Mouse (Mus musculus) neural tube, embryonic 13.5 days (tissue): ENCODE data around the gene Crk. TPM values are rescaled to one million over a fixed set of nuclear protein-coding genes. Genes with fewer than 3 reads are reported as not detected.

Source experiments
- ATAC-seq: fragments of 200-750 bp; cut with Nextera tagmentation; 2 replicates; pipeline ENCODE4 v1.8.0; 2017; ENCODE audit warnings: low read depth, mild to moderate bottlenecking, moderate TSS enrichment, moderate library complexity
- H3K27ac ChIP-seq: fragments of 300-500 bp; sonication (generic); replicated peaks from 2 replicates; pipeline ENCODE4 v1.5.1; 2015; ENCODE audit warnings: moderate library complexity, mild to moderate bottlenecking, inconsistent platforms
- H3K27me3 ChIP-seq: fragments of 300-500 bp; sonication (generic); 2 replicates; pipeline ENCODE4 v1.6.1; 2015; ENCODE audit warnings: mild to moderate bottlenecking, inconsistent platforms
- H3K36me3 ChIP-seq: fragments of 300-500 bp; sonication (generic); 2 replicates; pipeline ENCODE4 v1.6.1; 2015; ENCODE audit warnings: mild to moderate bottlenecking, inconsistent platforms
- H3K4me1 ChIP-seq: fragments of 300-500 bp; sonication (generic); replicated peaks from 2 replicates; pipeline ENCODE4 v1.6.1; 2015; ENCODE audit warnings: inconsistent platforms
- H3K4me2 ChIP-seq: fragments of 300-500 bp; sonication (generic); 2 replicates; pipeline ENCODE4 v1.6.1; 2015; ENCODE audit warnings: inconsistent platforms, mild to moderate bottlenecking, moderate library complexity
- H3K4me3 ChIP-seq: fragments of 300-500 bp; sonication (generic); 2 replicates; pipeline ENCODE4 v1.5.1; 2015; ENCODE audit warnings: mild to moderate bottlenecking, inconsistent platforms
- H3K9ac ChIP-seq: fragments of 300-500 bp; sonication (generic); 2 replicates; pipeline ENCODE4 v1.6.1; 2015; ENCODE audit warnings: moderate library complexity, mild to moderate bottlenecking, inconsistent platforms
- H3K9me3 ChIP-seq: fragments of 300-500 bp; sonication (generic); 2 replicates; pipeline ENCODE4 v1.6.1; 2016; ENCODE audit warnings: inconsistent platforms
- WGBS: fragments of 180-500 bp; shearing (Covaris S2); methylation state at CpG from one replicate; pipeline ENCODE4 v1.1.7; 2015; 5-methylcytosine and 5-hydroxymethylcytosine counted together
- polyA plus RNA-seq: library from polyadenylated mRNA; unstranded; fragments of >200 nt; fragmentation: Nextera tagmentation; extraction: Ambion mirVana; gene quantifications from 2 replicates; pipeline ENCODE4 v1.2.1, GENCODE M21; 2015

The Crk gene
- polyA plus RNA-seq, 1 experiment from 2014 or later: 120 TPM

GRCm38 (mm10) chr11:75658311-75658710 lies 20.7 kb upstream of the Crk start:
- peaks cover 21% of the 10 kb centered on the region; the same call in 1 of the 2 replicates for H3K36me3 ChIP-seq
- peaks cover 36% of the 10 kb centered on the region for H3K27me3 ChIP-seq
- H3K4me1 ChIP-seq: peaks cover 35% of the 10 kb centered on the region
- no peak for ATAC-seq
- no peak overlapping the region for H3K4me3 ChIP-seq
- no peak overlapping the region for H3K4me2 ChIP-seq
- H3K27ac ChIP-seq: no peak overlapping the region
- 94% methylated on average over 13 of the region's 13 CpGs for WGBS
- no peak overlapping the region for H3K9ac ChIP-seq
- H3K9me3 ChIP-seq: no peaks in the 10 kb centered on the region

GRCm38 (mm10) chr11:75658996-75659750 lies 19.9 kb upstream of the Crk start:
- Histone ChIP-seq H3K4me2 (no peak overlapping the region), H3K9me3 (no peaks in the 10 kb centered on the region), H3K27me3 (peaks cover 27% of the 10 kb centered on the region), H3K27ac (no peak overlapping the region), H3K36me3 (peaks cover 21% of the 10 kb centered on the region; the same call in 1 of the 2 replicates), H3K4me1 (peaks cover 27% of the 10 kb centered on the region), H3K4me3 (no peak overlapping the region), H3K9ac (no peak overlapping the region)
- ATAC-seq: no peak
- 83% methylated on average over 14 of the region's 14 CpGs for WGBS

GRCm38 (mm10) chr11:75660081-75660590 lies 18.9 kb upstream of the Crk start:
- Histone ChIP-seq H3K4me2 (no peak overlapping the region), H3K27ac (no peak overlapping the region), H3K27me3 (peaks cover 18% of the 10 kb centered on the region), H3K4me3 (no peak overlapping the region), H3K9ac (no peak overlapping the region), H3K9me3 (no peaks in the 10 kb centered on the region), H3K36me3 (peaks cover 21% of the 10 kb centered on the region; the same call in 1 of the 2 replicates), H3K4me1 (peaks cover 20% of the 10 kb centered on the region)
- WGBS: 91% methylated on average over 12 of the region's 12 CpGs
- ATAC-seq: no peak

- Histone ChIP-seq H3K4me2 (no peak overlapping the region), H3K4me1 (peaks cover 11% of the 10 kb centered on the region), H3K27ac (no peak overlapping the region), H3K36me3 (peaks cover 28% of the 10 kb centered on the region), H3K4me3 (no peak overlapping the region), H3K9me3 (no peaks in the 10 kb centered on the region), H3K27me3 (peaks cover 11% of the 10 kb centered on the region), H3K9ac (no peak overlapping the region)
- ATAC-seq: no peak
- 91% methylated on average over 21 of the region's 21 CpGs for WGBS
These were observed 17.9 kb upstream of the Crk start for GRCm38 (mm10) chr11:75660941-75661800.

GRCm38 (mm10) chr11:75662131-75662530 lies 16.9 kb upstream of the Crk start:
- Histone ChIP-seq H3K9ac (no peak overlapping the region), H3K9me3 (no peaks in the 10 kb centered on the region), H3K27ac (no peak overlapping the region), H3K4me1 (peaks cover 2% of the 10 kb centered on the region; the same call in 1 of the 2 replicates), H3K36me3 (peaks cover 31% of the 10 kb centered on the region), H3K4me2 (no peak overlapping the region), H3K27me3 (peaks cover 2% of the 10 kb centered on the region; the same call in 1 of the 2 replicates), H3K4me3 (no peak overlapping the region)
- ATAC-seq: no peak
- 88% methylated on average over 7 of the region's 7 CpGs for WGBS

- Histone ChIP-seq H3K4me1 (peaks cover 1% of the 10 kb centered on the region; the same call in 1 of the 2 replicates), H3K9ac (no peak overlapping the region), H3K4me3 (no peak overlapping the region), H3K27ac (no peak overlapping the region), H3K4me2 (no peak overlapping the region), H3K9me3 (no peaks in the 10 kb centered on the region), H3K27me3 (no peaks in the 10 kb centered on the region), H3K36me3 (peaks cover 41% of the 10 kb centered on the region)
- no peak for ATAC-seq
- WGBS: 94% methylated on average over 6 of the region's 6 CpGs
These were observed 12.8 kb upstream of the Crk start for GRCm38 (mm10) chr11:75666296-75666695.

- Histone ChIP-seq H3K4me1 (peaks cover 10% of the 10 kb centered on the region; the same call in 1 of the 2 replicates), H3K9me3 (no peaks in the 10 kb centered on the region), H3K36me3 (peaks cover 25% of the 10 kb centered on the region), H3K27ac (no peak overlapping the region), H3K27me3 (no peaks in the 10 kb centered on the region), H3K4me3 (no peak overlapping the region), H3K4me2 (no peak overlapping the region), H3K9ac (no peak overlapping the region)
- 85% methylated on average over 3 of the region's 3 CpGs for WGBS
- ATAC-seq: no peak
These were observed 10.4 kb upstream of the Crk start for GRCm38 (mm10) chr11:75668621-75669020.

- Histone ChIP-seq H3K9me3 (no peaks in the 10 kb centered on the region), H3K27me3 (no peaks in the 10 kb centered on the region), H3K4me3 (no peak overlapping the region), H3K27ac (no peak overlapping the region), H3K4me1 (peaks cover 10% of the 10 kb centered on the region; the same call in 1 of the 2 replicates), H3K9ac (no peak overlapping the region), H3K4me2 (no peak overlapping the region), H3K36me3 (peaks cover 25% of the 10 kb centered on the region)
- no peak for ATAC-seq
- 87% methylated on average over 11 of the region's 11 CpGs for WGBS
These were observed 9.7 kb upstream of the Crk start for GRCm38 (mm10) chr11:75669176-75669852.

GRCm38 (mm10) chr11:75669853-75670200 lies 9.2 kb upstream of the Crk start:
- 87% methylated on average over 12 of the region's 12 CpGs for WGBS
- Histone ChIP-seq H3K4me3 (no peak overlapping the region), H3K4me2 (no peak overlapping the region), H3K9me3 (no peaks in the 10 kb centered on the region), H3K9ac (no peak overlapping the region), H3K27me3 (no peaks in the 10 kb centered on the region), H3K27ac (no peak overlapping the region), H3K4me1 (peaks cover 10% of the 10 kb centered on the region; the same call in 1 of the 2 replicates), H3K36me3 (peaks cover 25% of the 10 kb centered on the region)
- no peak for ATAC-seq

GRCm38 (mm10) chr11:75671426-75672180 lies 7.5 kb upstream of the Crk start:
- H3K4me2 ChIP-seq: no peak overlapping the region
- no peak overlapping the region for H3K27ac ChIP-seq
- no peak overlapping the region for H3K4me3 ChIP-seq
- no peak overlapping the region for H3K9ac ChIP-seq
- ATAC-seq: no peak
- 56% methylated on average over 22 of the region's 22 CpGs for WGBS
- H3K27me3 ChIP-seq: no peaks in the 10 kb centered on the region
- H3K4me1 ChIP-seq: peaks cover 10% of the 10 kb centered on the region; the same call in 1 of the 2 replicates
- peaks cover 16% of the 10 kb centered on the region for H3K36me3 ChIP-seq
- no peaks in the 10 kb centered on the region for H3K9me3 ChIP-seq

- no peak for ATAC-seq
- no peaks in the 10 kb centered on the region for H3K9me3 ChIP-seq
- no peak overlapping the region for H3K9ac ChIP-seq
- peaks cover 11% of the 10 kb centered on the region for H3K4me1 ChIP-seq
- H3K36me3 ChIP-seq: peaks cover 7% of the 10 kb centered on the region
- H3K4me2 ChIP-seq: no peak overlapping the region
- no peak overlapping the region for H3K27ac ChIP-seq
- H3K27me3 ChIP-seq: no peaks in the 10 kb centered on the region
- 93% methylated on average over 5 of the region's 5 CpGs for WGBS
- H3K4me3 ChIP-seq: no peak overlapping the region
These were observed 5.6 kb upstream of the Crk start for GRCm38 (mm10) chr11:75673411-75673810.
